Mouse (Mus musculus) yolk sac, embryonic 10.5 days (tissue): ENCODE measurements around the gene Eif4a1.
A peak's percentile ranks its signal among the peaks of the same experiment; 100 is the strongest.
"Not testable (repeated sequence)": the region's sequence is repeated elsewhere in the genome, so short reads cannot be mapped to it uniquely, and the experiment has no call there.

Experiments
- DNase-seq: peaks from one replicate; pipeline ENCODE4 v3.0.0-alpha.2; 2017; ENCODE audit warnings: low spot score

Gene Eif4a1

DNA sequence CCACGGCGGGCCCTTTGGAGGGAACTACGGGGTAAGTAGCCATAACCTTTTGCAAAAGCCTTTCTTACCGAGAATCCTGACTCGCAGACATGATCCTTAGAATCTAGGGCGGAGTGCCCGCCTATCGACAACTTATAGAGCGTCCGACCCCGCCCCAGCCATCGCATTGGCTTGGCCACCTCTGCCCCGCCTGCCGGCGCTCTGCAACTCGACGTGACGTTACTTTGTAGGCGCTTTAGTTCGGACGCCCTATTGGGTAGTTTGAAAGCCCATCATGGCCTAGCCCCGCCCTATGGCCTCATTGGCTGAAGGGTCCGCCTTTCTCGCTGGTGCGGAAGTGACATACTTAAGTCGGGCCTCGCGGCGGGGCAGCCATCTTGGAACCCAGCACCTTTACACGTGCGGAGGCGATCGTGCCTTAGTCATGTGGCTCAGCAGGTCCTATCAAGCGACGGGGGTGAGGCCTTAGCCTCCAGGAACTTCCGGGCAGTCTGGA is at the start of gene Eif4a1:
Gene Eif4a1 (minus strand): TSS at position 213 of the 496 bp plus-strand sequence.
- DNase-seq = peak; percentile 100

DNA sequence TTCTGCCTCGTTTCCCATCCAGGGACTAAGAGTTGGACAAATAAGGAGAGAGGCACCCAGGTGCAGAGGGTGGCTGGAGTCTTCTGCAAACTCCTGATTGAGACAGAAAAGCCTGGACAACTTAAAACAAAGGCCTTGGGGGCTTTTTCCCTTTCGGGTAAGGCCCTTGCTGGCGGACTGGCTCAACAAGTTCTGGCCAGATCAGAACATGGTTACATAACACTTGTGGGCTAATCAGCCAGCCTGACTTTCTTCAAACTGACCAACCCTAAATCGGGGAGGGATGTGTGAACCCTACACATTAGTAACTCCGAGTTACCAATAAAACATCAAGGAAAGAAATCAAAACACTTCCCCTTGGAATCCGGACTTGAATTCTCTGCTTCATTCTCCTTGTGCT is 48.6 kb upstream of the Eif4a1 start:
- DNase-seq = no peak

DNA sequence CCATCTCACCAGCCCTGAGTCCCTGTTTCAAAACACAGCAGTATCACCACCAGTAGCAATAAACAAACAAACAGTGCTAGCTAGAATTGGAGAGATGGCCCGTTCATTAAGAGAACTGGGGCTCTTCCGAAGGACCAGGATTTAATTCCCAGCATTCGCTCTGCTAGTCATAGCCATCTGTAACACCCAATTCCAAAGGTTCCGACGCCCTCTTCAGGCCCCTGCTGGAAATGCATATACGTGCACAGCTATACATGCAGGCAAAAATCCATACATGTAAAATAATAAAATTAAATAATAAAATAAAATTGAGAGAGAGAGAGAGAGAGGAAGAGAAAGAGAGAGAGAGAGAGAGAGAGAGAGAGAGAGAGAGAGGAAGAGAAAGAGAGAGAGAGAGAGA is 47.2 kb upstream of the Eif4a1 start:
- no peak for DNase-seq

DNA sequence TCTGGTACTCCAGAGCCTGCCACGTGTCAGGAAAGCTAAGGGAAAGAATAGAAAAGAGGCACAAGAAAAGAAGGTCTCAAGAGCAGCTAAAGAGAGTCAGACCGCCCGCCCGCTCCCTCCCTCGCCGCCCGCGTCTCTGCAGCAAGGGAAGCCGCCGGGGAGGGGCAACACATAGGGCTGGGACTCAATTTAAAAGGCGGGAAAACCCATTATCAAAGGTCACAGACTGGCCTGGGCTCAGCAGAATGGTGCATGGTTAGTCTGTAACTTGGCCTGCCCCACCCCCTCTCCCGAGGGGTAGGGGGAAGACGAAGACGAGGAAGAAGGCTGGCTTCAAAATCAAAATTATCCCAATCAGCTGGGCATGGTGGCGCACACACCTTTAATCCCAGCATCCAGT is 46.4 kb upstream of the Eif4a1 start:
- DNase-seq = peak; percentile 85

- DNase-seq = no peak
Observed at GRCm38 (mm10) chr11:69716953-69717352, 44.7 kb upstream of the Eif4a1 start.

- DNase-seq = peak; percentile 85
Observed at GRCm38 (mm10) chr11:69715929-69716328, 43.7 kb upstream of the Eif4a1 start.

DNA sequence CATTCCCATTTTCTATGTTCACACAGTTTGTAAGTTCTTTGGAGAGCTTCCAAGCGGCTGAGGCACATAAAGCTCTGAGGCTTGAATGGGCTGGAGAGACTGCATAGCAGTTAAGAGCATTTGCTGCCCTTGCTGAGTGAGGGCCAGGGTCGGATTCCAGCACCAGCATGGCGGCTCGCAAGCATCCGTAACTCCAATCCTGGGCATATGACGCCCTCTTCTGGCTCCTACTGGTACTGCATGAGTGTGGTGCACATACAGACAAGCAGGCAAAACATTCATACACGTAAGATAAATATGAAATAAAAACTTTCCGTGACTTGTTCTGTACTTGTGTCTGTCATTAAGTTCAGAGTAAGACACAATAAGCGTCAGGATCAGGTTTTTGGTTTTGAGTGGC is 43.3 kb upstream of the Eif4a1 start:
- no peak for DNase-seq

DNA sequence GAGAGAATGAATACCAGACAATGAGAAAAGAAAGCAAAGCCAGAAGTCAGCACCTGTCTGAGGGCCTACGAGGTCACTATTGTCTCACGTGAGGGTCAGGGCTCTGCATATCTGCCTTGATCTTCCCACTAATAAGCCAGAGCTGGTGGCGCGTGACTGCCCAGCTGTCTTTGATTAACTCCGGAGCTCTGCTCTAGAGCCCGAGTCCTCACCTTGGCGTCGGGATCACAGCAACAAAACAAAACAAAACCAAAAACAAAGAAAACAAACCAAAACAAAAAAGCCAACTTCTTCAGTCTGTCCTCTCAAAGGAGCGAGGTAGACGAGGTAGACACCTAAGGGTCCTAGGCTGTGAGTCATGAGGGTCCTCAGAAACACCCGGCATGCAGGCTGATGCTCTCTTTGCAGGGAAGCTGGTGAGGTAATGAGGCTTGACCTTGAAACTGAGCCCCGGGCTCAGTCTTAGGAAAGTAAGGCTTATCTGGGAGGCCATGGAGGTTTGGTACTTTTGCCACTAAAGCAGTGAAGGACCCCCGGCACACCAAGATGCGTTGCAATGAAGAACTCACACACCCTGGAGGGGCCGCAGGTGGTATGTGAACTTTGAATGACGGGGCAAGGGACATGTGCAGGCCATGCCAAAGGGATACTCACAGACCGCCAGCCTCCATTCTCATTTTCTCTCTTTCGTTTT is 42.6 kb upstream of the Eif4a1 start:
- peak; percentile 81 for DNase-seq

- DNase-seq = peak; percentile 63
Observed at GRCm38 (mm10) chr11:69712954-69713672, 40.9 kb upstream of the Eif4a1 start.

DNA sequence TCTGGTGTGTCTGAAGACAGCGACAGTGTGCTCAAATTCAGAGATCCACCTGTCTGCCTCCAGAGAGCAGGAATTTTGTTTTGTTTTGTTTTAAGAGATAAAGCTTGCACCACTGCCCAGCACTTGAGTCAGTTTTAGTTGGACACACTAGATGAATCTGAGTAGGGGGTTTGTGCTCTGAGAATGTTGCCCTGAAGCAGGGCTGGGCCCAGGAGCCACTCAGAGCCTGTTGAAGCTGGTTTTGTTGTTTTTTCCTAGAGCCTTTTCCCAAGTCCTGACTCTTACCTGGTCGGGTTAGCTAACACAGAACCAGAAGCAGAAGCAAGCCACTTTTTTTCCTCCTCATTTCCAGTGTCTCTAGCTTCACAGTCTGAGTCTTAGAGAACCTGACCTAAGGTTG is 38.9 kb upstream of the Eif4a1 start:
- DNase-seq = no peak

DNA sequence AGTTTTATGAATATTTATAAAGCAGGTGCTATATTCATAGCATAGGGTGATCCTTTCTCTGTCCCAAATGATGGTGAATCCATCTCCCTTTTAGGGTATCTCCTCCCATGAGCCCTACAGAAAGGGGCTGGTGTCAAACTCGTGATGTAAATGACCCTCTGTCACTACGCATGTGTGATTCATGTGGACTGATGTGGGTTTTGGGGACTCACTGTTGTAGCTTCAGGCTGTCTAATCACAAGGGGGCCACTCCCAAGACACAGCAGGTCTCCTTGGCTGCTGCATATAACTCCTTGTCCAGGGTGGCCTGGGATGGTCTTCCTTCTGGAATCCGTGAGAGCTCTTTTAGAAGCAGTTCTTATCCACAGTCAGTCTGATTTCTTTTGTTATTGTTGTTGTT is 38.2 kb upstream of the Eif4a1 start:
- DNase-seq = no peak

GRCm38 (mm10) chr11:69709554-69710446 is 37.6 kb upstream of the Eif4a1 start:
- no peak for DNase-seq

DNA sequence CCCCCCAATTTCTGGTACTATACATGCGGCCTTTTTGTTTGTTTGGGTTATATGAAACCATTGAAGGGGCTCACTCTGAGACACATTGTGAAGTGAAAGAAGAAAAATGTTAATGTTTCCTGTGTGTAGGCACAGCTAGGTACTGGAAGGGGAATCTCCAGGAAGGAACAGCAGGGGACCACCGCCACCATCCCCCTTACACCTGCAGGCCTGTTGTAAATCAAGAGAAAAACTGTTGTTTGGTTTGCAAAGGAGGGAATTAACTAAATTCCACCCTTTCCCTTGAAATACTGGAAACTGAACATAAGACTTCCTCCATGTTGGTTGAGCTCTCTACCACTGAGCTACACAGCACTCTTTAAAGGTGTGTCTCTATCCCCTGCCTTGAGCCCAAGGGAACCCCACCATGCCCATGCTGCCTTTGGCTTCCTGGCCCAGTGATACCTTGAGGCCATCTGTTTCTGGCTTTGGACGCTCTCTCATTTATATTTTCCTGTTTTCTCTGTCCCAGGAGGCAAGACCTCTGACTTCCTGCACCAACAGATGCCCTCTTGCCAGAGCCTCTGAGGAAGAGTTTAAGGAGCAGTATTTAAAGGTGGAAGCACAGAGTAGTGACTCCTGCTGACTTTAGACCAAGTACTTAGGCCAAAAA is 36.5 kb upstream of the Eif4a1 start:
- no peak for DNase-seq

- no peak for DNase-seq
Observed at GRCm38 (mm10) chr11:69707873-69708381, 35.7 kb upstream of the Eif4a1 start.

DNA sequence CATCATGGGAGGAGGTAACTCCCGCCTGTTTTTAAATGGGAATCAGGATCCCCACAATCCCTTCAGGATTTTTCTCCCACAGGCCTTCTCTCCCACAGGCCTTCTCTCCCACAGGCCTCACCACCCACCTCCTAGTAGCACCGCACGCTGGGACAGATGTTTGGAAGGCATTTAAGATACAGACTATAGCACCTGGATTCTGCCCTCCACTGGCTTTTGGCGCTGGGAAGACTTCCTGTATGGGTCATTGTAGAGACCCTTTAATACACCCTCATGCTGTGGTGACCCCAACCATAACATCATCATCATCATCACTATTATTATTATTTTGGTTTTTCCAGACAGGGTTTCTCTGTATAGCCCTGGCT is 35.2 kb upstream of the Eif4a1 start:
- no peak for DNase-seq

DNA sequence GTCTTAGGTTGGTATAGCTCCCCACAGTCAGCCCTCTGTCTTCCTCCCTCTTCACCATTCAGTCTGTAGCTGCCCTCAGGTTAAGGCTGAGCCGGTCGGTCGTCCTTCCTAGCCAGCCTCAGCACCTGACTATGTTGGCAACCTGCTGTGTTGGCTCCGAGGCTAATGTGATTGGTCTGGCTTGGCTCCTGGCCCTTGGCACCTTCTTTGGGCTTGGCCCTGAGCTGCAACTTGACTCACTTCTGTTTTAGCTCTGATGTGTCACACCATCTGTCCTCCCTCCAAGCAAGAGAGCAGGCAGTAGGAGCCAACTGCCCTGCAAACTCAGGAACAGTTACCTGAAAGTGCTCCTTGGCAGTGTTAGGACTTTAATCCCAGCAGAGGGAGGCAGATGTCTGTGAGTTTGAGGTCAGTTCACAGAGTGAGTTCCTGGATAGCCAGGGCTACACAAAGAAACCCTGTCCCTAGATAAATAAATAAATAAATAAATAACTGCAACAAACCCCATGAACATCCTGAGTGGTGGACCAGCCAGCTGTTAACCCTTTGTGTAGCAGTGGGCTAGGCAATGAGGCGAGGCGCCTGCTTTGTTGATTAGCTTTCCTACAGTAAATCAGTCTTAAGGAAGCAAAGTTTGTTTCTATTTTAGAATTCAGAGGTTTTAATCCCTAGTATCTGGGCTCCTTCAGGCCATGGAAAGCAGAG is 34.7 kb upstream of the Eif4a1 start:
- DNase-seq = no peak

DNA sequence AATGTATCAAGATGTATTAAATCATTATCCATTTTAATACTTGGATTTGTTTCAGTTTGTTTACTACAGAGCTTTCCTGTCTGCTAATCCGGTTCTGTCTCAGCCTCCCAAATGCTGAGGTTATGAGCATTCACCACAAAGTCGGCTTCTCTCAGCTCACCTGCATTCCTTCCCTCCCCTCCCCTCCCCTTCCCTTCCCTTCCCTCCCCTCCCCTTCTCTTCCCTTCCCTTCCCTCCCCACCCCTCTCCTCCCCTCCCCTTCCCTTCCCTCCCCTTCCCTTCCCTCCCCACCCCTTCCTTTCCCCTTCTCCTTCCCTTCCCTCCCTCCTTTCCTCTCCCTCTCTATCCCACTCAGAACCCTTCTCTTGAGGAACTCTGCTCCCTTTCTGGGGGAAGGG is 32.4 kb upstream of the Eif4a1 start:
- DNase-seq = no peak

DNA sequence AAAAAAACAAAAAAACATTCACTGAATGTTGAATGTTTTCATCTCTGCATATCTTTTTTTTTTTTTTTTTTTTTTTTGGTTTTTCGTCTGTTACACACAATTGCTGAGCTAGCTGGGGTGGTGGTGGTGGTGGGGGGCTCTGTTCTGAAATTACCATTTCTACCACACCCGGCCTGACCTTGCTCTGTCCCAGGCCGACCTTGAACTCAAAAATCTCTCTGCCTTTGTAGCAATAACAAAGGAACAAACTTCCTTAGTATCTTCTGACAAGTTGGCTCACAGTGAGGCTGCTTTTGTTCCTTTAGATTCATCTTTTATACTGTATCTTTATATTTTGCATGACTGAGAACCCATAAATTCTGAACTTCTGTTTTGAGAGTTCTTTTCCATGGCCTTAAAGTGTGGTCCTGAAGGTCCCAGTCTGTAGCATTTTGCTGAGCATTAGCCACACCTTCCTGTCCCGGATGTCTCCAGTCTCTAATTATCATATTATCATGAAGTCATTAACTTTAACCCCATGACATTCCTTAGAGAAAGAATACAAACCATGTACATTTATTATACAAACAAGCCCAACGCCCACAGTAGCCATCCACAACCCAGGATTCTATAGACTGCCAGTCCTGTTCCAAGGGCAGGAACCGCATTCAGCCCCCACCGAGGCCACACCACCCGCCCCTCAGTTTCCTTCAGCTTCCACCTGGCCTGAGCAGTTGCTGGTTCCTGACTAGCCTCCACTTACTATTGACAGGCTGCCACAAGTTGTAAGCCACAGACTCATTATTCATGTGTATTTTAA is 31.8 kb upstream of the Eif4a1 start:
- no peak for DNase-seq

DNA sequence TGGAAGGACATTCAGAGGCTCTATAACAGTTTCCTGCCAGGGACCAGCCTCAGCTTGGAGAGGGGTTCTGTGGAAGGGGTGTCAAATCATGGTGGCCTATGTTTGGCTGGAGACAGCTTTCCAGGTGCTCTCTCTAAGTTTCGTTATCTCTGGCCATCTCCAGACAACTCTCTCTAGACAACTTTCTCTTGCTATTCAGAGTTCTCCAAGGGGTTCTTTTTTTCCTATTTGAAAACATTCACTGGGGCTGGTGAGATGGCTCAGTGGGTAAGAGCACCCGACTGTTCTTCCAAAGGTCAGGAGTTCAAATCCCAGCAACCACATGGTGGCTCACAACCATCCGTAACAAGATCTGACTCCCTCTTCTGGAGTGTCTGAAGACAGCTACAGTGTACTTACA is 31.2 kb upstream of the Eif4a1 start:
- not testable (repeated sequence) for DNase-seq

DNA sequence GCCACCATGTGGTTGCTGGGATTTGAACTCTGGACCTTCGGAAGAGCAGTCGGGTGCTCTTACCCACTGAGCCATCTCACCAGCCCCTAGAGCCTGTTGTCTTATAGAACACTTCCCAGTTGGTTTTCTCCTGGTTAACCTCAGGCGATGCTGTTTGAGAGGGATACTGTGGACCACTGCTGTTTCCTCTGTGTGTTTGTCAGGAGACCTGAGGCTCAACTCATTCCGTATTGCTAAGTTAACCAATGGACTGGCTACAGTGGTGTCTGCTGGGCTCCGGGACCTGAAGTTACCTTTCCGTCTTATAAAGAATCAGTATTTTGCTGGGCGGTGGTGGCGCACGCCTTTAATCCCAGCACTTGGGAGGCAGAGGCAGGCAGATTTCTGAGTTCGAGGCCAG is 30.7 kb upstream of the Eif4a1 start:
- not testable (repeated sequence) for DNase-seq
